Mouse (Mus musculus) left cerebral cortex, adult 9 months (tissue): ENCODE data around the gene Vmn1r178.
"Not testable (repeated sequence)": the region's sequence is repeated elsewhere in the genome, so short reads cannot be mapped to it uniquely, and the experiment has no call there.

Source experiments
- DNase-seq, 2 experiments: peaks; one replicate each; pipeline ENCODE4 v3.0.0; 2022; ENCODE audit warnings: low spot score in 2 of 2

Vmn1r178 gene

GRCm38 (mm10) chr7:23891709-23892108 is at the start of gene Vmn1r178:
Gene Vmn1r178, plus strand, starts transcription at chr7:23892009.
- no peak for DNase-seq

- not testable (repeated sequence) for DNase-seq
Observed at GRCm38 (mm10) chr7:23866349-23866748, 25.5 kb upstream of the Vmn1r178 start, which contains the start of gene Vmn1r177. Gene Vmn1r177, minus strand, starts transcription at chr7:23866449.

- not testable (repeated sequence) for DNase-seq
Observed at GRCm38 (mm10) chr7:23876918-23877317, 14.9 kb upstream of the Vmn1r178 start.

- DNase-seq = no peak
Observed at GRCm38 (mm10) chr7:23926678-23927077, 34.9 kb downstream of the Vmn1r178 start, which contains the start of gene Vmn1r179. Gene Vmn1r179, plus strand, starts transcription at chr7:23926978.
